Mouse (Mus musculus): ENCODE measurements around the gene Pidd1. TPM values are rescaled to one million over a fixed set of nuclear protein-coding genes. Genes with fewer than 3 reads are reported as not detected.

The Pidd1 gene
- polyA plus RNA-seq, 1 experiment: 4.8 TPM

GRCm38 (mm10) chr7:141435856-141436522 lies 7.8 kb downstream of the Pidd1 start:
- DNase-seq (ENCODE audit: low spot score): no peak

- no peak for DNase-seq (ENCODE audit: low spot score)
These were observed 8.5 kb downstream of the Pidd1 start for GRCm38 (mm10) chr7:141435129-141435855.

- DNase-seq (ENCODE audit: low spot score): no peak
These were observed 9.4 kb downstream of the Pidd1 start for GRCm38 (mm10) chr7:141434464-141434863.

DNA sequence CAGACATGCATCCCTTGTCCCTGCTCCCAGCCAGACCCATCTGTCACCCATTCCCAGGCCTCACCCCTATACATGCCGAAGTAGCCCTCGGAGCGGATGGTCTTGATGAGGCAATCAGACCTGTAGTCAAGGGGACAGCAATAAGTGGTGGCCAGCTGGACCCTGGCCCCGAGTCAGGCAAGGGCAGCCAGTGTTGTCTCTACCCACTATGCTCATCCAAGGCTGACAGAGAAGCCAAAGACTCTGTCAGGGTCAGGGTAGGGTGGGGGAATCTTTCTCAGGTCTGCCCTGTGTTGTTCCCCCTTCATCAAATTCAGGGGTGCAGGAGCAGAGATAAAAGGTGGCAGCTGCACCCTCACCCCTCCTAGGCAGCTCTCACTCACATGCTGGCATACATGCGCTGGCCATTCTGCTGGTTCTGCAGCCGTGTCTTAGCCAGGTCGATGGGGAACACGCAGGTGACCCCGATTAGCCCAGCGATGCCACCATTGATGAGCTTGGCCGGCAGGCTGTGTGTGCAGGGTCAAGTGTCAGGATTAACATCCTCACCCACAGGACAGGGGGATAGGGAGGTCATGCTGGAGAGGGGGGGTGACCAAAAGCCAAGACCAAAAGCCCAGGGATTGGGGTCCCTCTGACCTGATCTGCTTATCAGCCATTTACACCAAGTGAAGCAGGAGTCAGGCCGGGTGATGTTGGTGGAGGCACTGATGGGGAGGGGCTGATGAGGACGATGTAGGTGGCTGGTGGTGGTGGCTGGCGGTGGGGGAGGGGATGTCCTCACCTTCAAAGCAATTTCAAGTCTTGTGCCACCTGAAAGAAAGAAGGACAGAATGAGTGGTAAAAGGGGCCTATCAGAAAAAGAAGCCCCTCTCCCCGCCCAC lies 10.1 kb downstream of the Pidd1 start:
- DNase-seq (ENCODE audit: low spot score): no peak

DNA sequence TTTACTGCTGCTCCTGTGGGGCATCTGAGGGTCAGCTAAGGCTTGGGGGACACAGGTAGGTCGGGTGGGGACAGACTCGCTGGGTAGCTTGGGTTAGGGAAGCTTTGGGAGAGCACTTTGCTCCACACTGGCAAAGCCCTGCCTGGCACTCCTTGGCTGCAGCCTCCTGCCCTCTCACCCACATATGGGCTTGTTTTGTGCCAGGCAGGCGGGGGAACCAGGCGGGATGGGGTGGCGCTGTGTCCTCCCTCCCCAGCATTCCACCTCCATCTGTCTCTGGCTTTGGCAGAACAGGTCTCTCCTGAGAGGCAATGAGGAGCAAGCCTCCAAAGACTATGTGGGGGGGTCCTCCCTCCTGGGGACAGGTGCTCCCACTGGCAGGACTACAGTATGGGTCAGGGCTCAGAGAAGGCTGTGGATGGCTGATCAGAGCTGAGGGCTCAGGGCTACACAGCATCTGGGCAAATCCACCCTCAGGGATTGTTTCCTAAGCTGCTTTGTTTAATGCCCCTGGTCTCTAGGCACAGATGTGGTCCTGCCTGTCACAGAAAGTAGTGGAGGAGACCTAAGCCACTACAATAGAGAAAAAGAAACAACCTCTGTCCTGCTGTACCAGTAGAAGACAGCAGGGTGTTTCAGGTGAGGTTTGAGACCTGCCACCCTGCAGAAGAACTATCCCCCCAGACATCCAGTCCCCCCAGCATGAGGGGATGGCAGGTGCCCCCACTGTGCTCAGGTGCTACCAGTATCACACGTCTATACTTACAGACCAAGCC lies 10.9 kb downstream of the Pidd1 start:
- DNase-seq (ENCODE audit: low spot score): no peak

DNA sequence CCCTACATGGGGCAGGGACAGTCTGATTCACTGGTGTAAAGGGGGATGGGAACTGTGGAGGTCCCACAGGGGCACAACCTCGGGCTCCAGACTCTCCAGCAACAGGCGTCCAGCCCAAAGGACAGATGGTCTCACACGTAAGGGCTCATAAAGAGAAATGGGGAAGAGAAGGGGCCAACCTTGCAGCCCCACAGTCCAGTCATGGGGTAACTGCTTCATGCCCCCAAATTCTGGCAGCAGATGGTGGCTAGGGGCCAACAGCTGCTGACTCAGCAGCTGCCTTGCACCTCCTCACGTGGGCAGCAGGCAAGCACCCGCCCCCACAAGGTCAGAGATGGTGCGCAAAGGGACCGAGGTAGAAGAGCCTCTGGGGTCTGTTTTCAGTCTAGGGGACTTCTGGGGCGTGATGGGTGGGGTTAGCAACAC lies 11.6 kb downstream of the Pidd1 start:
- DNase-seq (ENCODE audit: low spot score): no peak

DNA sequence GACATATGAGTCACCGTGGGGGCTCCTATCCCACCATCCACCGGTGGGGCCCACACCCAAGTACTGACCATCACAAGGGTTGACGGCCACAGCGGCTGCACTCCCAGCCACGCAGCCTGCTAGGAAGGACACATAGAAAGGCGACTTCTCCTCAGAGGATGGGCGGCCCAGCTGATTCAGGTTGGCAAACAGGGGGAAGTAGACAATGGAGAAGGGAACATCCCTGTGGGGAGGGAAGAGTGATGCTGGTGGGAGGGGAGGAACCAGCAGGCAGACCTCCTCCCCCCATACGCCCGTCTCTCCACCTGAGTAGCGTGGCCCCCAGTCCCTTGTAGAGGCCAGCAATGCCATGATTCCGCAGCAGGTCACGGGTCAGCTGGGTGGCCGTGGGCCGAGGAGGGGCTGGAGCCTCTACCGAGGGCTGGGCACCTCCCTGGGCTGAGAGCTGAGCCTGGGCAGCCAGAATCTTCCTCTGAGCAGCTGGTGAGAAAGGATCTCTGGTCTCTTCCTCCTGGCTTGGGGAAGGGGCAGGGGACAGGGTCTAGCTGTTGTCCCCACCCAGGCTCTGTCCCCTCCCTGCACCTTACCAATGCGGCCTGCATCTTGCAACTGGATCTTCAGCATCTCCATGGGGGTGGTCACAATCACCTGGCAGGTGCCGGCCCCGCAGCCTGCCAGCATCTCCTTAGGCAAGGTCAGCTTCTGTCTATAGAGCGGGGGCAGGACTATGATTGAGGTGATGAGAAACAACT lies 12.2 kb downstream of the Pidd1 start:
- no peak for DNase-seq (ENCODE audit: low spot score)

DNA sequence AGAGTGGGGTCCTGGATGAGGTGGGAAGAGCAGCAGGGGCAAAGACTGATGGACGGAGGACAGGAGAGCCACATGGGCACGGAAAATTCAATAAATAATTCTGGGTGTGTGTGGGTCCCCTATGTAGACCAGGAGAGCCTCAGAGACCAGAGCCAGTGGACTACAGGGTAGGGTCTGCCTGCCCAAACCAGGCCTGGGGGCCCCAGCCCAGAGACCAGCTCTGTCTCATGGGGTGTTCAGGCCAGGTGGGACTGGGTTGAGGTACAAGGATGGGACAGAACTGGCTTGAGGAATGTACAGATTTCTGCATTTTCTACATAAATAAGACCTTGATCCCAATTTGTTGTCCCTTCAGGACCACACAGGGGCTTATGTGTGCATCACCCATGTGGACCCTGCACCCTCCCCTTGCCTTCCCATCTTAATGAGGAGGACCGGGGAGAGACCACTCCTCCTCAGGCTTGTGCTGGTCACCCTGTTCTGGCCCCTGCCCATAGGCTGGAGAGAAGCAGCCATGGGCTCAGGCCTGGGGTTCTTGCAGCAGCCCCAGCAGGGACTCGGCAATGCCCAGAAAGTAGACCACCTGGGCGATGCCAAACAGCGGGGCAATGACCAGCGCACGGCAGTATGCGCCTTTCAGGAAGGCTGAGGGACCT lies 13.1 kb downstream of the Pidd1 start:
- DNase-seq (ENCODE audit: low spot score): no peak

DNA sequence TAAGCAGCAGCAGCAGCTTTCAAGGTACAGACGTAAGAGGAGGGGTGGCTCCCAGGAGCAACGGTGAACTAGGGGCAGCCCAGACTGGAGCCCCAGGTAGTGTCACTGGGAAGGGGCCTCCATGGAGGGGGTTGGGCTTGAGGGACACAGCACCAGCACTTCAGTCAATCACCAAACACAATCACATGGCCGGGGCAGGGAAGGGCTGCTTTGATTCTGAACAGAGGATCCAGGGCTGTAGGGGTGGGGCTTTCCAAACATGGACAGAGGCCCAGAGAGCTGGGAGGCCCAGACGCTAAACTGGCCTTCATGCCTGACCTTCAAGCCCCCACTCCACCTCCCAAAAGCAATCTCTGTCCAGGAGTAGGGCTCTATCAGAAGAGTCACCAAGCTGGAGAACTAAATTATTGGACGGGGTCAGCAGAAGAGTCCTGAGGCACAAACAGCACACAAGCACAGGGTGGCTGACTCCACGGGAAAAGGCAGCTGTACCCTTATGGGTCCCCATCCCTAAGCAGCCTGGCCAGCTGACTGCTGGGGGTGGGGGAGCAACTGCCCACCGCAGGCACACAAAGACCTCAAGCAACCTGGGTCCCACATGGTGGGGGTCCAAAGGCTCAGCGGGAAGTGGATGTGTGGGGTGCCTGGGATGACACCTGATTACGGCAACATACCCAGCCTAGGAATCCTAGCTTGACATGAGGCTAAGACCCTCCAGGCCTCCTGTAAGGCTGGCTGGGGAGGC lies 13.8 kb downstream of the Pidd1 start:
- DNase-seq (ENCODE audit: low spot score): no peak

DNA sequence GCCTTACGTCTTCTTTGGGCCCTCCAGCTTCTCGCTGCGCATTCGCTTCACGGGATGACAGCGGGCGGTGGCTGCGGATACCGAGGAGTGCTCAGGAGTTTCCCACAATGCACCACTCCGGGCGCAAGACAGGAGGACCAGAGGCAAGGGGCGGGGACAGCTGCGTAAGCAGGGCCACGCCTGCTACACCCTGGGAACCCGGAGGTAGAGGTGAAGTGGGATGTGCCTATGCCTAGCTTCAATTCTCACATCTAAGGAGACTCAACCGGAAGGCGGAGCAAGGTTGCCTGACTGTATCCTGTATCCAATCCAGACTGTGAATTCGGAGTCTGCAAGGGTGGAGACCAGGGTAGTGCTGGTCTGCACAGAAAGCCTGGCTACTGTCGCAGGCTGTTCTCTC lies 14.5 kb downstream of the Pidd1 start, which contains the start of gene Cend1:
TSS of gene Cend1 (minus strand) at position 182 of the 400 bp plus-strand sequence.
- no peak for DNase-seq (ENCODE audit: low spot score)

DNA sequence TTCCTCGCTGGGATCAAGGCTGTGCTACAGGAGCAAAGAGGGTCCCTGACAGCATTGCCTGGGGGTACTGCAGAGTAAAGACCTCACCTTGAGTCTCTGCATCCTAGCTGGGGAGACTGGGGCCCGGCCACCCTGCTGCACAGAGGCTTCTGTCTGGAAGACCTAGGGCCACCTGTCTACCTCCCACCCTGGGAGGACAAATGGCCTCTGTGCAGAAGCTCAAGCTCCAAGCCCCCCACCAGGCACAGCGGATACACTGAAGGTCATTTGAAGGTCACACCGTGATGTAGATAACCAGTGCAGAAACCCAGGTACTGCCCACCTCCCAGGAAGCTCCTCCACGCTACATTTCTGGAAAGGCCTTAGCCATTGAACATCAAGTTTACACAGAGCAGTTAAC lies 15.1 kb downstream of the Pidd1 start:
- DNase-seq (ENCODE audit: low spot score): no peak

DNA sequence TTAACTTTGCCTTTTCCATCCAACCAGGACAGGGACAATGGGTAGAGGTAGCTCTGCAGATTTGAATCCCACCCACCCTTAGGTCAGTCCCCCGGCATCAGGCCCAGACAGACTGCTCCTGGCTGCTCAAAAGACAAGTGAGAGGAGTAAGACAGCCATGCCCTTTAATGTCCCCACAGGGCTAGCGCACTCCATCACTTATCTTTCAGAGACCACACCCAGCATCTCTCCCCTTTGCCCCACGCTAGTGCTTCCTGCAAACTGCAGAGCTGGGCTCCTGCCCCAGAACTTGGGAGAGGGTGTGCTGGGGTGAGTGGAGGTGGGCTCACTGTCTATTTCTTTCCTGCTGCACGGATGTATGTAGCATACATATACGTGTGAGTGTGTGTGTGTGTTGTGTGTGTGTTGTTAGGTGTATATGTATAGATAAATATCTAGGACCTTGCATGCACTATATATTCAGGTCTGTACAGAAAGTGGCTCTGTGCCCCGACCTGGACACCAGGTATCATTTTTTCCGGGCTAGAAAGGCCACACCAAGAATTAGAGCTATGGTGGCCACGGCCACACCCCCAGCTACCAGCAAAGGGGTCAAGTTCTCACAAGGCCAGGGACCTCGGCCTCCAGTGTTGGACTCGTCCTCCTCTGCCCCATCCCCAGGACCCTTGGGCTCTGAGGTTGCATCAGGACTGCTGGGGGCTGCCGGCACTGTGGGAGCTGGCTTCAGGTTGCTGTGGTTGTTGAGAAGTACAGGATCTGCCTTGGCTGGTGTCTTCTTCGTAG lies 16.7 kb downstream of the Pidd1 start:
- no peak for DNase-seq (ENCODE audit: low spot score)

GRCm38 (mm10) chr7:141423811-141424210 lies 20.0 kb downstream of the Pidd1 start:
- no peak for DNase-seq (ENCODE audit: low spot score)

- DNase-seq (ENCODE audit: low spot score): no peak
These were observed 23.7 kb downstream of the Pidd1 start for GRCm38 (mm10) chr7:141420030-141420702.

DNA sequence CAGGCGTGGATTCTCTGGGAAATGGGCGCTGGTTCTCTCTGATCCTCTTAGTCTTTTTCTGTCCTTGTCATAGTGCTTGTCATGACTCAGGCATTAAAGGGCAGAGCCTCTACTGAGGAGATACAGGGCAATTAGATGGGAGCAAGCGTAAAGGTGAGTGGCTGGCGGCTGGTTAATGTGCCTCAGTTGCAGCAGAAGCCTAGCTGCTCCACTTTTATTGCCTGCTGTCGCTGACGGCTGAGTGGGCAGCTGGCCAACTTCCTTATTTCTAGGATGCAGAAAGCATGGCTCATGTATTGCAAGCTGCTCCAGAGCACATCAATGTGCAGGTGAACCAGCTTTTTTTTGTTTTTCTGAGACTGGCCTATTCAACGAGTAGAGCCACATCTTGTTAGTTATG lies 24.9 kb downstream of the Pidd1 start:
- DNase-seq (ENCODE audit: low spot score): no peak

DNA sequence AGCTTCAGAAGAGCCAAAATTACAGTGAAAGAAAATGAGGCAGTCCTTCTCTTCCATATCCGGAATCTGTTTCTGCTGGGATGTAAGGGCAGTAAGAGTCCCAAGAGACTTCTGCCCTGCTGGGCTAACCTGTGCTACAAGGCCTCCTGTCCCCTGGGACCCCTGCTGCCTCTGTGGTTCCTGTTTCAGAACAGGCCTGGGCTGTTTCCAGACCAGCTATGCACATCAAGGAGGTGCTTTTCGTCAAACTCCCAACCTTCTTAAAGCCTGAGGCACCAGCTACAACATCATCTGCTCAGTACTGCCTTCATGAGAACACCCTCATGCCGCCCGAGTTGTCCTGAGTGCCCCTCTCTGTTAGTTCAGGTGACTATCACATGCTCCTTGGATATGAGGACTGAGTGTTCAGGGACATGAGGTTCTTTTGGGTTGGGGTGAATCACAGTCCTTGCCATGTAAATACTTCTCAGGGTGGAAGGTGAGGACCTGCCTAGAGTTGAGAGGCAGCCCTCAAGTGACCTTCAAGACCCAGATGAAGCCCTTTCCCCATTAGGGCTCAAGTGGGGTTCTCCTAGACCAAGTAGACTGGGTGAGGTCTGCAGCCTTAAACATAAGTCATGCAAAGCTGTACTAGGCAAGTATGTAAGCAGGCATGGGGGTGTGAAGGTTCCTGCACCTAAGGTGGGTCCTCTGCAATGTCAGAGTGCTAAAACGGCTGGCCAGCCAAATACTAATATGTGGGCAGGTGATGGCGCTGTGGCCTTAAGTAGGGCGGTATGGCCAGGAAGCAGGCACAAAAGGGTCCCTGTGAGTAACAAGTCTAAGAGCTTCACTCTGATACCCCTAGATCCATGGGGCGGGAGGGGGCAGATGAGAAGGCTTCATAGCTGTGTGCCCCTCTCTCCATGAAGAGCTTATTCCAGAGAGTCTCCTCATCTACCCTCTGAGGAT lies 25.8 kb downstream of the Pidd1 start:
- no peak for DNase-seq (ENCODE audit: low spot score)

Measured in urinary bladder, adult 2 months (tissue).